Mouse (Mus musculus) frontal cortex, postnatal 25 days (tissue): ENCODE results near the gene Prps1.
"Not testable (repeated sequence)": the region's sequence is repeated elsewhere in the genome, so short reads cannot be mapped to it uniquely, and the experiment has no call there.

Experiments used
- DNase-seq, 2 experiments: peaks; one replicate each; pipeline ENCODE4 v3.0.0; 2022; ENCODE audit warnings: low spot score in 2 of 2

Gene Prps1

GRCm38 (mm10) chrX:140456279-140456731 lies at the start of gene Prps1:
Gene Prps1 (plus strand): TSS chrX:140456613.
- peak; percentile 65 to 74 for DNase-seq

GRCm38 (mm10) chrX:140407593-140407992 lies 48.8 kb upstream of the Prps1 start:
- DNase-seq: no peak

DNA sequence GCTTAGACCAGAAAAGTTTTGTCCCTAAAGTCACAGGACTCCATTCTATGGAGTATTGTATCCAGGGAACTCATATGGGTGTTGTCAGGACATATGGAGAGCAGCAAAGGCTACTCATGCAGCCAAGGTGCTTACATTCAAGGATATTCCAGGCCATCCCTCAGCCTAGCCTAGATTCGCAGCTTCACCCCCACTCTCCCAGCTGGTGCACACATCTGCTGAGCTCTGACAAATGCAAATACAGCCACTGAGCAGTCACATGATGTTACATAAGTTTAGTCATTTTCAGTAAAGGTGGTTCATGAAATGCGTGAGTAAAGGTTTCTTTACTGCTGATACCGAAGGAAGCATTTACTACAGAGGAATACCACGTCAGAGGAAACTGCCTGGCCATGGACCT lies 37.9 kb upstream of the Prps1 start:
- DNase-seq: no peak

DNA sequence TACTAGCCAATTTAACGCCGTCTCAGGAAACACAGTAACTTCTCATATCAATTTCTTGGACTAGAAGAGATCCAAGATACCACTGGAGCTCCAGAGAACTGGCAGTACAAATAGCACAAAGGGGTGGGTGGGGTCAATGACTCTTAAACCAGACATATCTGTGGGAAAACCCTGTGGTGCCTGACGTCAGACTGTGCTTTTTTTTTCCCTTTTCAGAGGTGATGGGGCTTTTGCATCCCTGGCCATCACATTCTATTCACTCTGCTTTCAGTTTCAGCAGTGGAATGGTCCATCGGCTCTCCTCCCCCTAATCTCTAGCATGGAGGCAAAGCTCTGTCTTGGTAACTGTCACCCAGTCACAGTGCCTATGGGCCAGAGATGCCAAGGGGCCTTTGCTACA lies 29.3 kb upstream of the Prps1 start:
- no peak for DNase-seq

- DNase-seq: no peak
These were observed 28.2 kb upstream of the Prps1 start for GRCm38 (mm10) chrX:140428252-140428651.

DNA sequence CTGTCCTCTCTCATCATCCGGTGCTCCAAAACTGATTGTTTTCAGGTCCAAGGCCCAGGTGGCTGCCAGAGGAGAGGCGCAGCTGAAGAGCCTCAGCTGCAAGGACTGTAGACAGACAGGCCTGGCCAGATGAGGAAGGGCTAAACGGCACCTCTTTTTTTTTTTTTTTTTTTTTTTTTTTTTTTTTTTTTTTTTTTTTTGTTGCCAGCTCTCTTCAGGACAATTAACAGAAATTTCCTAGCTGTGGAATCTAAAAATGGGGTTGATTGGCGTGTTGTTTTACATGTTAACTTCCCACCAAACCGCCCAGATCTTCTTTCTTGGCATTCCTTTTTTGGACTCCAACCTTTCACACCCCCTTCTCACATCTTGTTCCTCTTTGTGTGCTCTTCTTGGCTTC lies 26.4 kb upstream of the Prps1 start:
- no peak for DNase-seq

GRCm38 (mm10) chrX:140430506-140430905 lies 25.9 kb upstream of the Prps1 start:
- DNase-seq: peak in 1 of 2 experiments; percentile 13

DNA sequence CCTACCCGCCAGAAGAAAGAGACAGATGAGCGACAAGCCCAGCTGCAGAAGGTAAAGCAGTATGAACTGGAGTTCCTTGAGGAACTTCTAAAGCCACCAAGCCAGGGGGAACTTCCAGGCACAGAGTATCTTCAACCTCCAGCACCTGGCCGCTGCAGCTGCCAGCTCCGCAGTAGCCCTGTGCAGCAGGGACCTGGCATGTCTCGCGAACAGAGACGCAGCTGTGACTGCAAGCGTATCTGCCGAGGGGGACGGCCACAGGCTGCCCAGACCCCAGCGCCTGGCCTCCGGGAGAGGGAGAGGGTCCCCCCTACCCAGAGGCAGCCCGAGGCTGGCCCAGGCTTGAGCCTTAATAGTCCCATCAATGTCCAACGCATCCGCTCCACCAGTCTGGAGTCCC lies 24.4 kb upstream of the Prps1 start:
- no peak for DNase-seq

DNA sequence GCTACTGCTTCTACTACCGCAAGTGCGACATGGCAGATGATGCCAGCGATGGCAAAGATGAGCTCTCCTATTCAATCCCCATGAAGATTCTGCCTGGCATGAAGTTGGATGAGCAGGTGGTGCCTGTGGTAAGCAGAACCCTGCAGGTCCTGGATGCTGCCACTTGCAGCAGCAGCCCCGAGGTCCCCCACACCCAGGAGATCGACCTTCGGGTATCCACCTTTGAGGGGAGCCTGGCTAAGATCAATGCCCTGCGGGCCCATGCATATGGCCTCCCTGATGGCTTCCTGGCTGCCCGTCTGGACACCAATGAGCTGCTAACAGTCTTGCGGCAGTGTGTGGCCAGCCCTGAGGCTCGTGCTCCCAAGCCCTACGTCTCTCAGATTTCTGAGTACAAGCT lies 23.6 kb upstream of the Prps1 start:
- DNase-seq: no peak

GRCm38 (mm10) chrX:140437906-140438305 lies 18.5 kb upstream of the Prps1 start:
- no peak for DNase-seq

DNA sequence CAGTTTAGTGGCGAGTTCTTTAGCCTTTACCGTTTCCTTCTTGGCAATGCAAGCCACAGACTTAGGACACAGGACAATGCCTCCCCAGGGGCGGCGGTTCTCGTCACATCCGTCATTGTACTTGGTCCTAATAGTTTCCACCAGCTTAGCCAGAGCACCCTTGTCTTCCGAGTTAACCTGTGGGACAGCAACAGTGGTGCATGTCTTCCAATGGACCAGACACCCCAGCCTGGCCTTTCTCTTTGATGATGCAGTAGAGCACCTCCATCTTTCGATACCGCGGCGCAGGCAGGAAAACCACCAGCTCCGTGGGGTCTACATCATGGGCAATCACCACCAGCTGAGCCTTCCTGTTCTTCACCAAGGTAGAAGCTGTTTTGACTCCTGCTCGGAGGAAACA lies 10.9 kb upstream of the Prps1 start:
- no peak for DNase-seq

DNA sequence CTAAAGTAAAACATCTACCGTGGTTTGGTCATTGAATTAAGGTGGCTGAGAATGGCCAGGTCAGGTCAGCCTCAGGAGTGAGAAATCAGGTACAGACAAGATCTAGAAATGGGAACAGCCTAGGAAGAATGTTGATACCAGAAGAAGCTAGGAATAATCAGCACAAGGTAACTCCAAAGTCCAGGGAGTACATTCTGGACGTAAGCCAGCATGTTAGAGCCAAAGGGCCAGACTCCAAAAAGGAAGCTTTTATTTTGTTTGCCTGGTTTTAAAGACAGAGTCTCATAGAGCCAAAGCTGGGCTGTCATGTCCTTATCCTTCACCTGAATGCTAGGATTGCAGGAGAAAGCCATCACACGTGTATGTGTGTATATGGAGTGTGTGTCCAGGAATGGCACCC lies 6.3 kb upstream of the Prps1 start:
- DNase-seq: no peak

DNA sequence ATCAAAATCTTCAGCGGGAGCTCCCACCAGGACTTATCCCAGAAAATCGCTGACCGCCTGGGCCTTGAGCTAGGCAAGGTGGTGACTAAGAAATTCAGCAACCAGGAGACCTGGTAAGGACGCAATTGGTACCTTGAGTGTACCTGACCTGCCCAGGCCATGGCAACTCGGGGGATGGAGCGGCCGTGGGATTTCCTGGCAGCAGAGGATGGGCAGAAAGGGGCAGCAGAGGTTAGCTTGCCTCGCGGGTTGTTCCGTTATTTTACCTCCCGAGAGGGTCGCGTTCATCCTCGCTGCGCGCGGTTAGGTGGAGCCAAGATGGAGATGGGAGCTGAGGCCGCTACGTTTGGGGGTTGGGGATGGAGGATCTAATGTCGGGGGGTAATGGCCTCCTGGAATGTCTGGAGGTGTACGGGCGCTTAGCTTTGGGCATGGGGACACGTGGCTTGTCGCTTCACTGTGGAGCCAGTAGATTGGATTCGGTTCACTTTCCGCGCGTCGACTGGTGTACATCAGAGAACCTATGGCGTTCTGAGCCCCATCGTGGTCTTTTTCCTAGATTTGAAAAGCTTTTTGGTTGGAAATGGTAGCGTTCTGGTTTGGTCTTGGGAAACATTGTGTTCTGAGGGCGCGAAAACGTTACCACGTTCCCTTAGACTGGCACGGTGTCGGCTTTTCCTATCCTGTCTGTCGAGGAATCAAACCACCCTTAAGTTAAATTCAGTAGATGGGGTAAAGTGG lies 508 bp downstream of the Prps1 start:
- peak in 1 of 2 experiments; percentile 5 for DNase-seq

- no peak for DNase-seq
These were observed 1.1 kb downstream of the Prps1 start for GRCm38 (mm10) chrX:140457502-140457901.

DNA sequence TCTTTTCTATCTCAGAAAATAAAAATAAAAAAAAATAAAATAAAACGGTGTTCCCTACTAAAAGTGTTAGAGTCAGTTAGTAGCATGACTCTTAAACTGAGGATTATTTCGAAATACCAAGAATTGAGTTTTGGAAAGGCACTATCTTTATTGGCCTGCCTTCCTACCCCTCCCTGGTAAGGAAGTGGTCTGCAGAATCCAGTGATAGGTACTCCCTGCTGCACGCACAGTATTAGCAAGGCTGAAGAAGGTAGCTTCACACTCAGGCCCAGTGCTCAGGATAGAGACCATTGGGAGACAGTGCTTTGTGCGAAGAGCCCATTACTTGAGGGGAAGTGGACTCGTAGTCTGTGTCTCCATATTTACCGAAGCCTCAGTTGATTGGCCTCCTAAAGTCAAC lies 21.8 kb downstream of the Prps1 start:
- no peak for DNase-seq

GRCm38 (mm10) chrX:140479171-140479570 lies 22.8 kb downstream of the Prps1 start:
- DNase-seq: peak in 1 of 2 experiments; percentile 6

DNA sequence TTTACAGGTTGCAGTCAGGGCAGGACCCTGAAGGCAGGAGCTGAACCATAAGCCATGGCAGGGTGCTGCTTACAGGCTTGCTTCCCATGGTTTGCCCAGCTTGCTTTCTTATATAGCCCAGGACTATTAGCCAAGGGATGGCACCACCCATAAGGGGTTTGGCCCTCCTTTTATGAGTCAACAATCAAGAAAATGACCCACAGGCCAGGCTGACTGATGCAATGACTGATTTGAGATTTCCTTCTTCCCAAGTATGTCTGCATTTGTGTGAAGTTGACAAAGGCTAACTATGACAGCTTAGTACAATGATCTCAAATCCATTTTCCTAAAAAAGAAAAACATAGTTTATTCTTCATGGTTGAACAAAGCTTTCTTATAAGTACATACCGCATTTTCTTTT lies 32.8 kb downstream of the Prps1 start:
- DNase-seq: no peak

DNA sequence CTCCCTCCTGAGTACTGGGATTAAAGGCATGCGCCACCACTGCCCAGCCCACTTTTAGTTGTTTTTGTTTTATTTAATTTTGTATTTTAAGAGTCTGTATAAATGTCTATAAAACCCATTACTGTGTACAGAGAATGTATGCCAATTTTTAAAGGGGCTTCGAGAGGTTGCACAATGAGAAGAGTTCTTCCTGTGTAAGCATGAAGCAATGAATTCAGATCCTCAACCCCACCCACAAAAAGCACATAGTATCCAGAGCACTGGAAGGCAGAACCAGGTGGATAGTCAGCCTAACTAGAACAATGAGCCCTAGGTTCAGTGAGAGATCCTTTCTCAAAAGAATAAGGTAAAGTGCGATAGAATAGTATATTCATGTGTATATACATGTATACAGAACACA lies 33.8 kb downstream of the Prps1 start:
- no peak for DNase-seq

DNA sequence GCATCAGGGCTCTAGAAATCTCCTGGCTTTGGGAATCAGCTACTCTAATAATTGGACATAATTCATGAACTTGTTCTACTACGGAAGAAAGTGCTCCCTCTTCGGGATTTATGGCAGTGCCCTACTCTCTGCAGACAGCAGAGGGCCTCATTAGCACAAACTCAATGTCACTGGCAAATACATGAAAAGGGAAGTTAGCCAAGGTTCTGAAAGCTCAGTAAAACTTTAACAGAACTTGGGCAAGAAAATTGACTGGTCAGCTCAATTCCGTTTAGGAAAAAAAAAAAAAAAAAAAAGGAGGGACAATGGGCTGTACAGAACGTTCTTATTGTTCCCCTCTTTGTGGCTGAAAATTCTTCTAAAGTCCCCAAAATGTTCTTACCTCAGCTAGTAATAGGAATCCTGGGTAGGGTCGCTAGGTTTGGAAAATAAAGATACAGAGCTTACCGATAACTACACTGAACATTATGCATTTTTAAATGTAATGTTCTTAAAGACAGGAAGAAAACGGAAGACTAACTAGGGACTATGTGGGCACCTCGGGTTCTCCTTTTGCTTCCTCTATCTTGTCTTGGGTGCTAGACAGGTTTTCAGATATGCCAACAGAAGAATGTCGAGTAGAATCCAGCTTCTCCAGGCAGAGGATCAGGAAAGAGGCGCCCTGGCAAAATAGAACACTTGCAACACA lies 35.6 kb downstream of the Prps1 start:
- DNase-seq: no peak

GRCm38 (mm10) chrX:140493527-140494029 lies 37.2 kb downstream of the Prps1 start:
- no peak for DNase-seq

DNA sequence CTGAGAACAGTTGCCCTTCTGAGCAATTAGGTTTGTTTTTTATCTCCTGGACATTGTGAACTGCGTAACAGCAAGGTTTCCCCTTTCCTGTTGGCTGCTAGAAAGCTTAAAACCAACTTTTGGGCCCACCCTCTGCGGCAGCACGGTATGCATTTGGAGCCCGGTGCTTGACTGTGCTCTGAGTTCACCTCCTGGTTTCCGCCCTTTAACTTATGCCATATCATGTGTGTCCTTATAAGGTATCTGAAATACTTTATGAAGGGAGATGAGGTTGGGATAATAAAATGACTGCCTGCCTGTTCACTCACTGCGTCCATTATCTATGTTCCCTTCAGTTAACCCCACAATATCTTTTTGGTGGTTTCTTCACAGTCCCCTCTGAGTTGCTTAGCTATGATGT lies 37.8 kb downstream of the Prps1 start:
- no peak for DNase-seq

- not testable (repeated sequence) for DNase-seq
These were observed 42.0 kb downstream of the Prps1 start for GRCm38 (mm10) chrX:140498431-140498830.

GRCm38 (mm10) chrX:140500306-140500705 lies 43.9 kb downstream of the Prps1 start:
- DNase-seq: no peak
